Mouse (Mus musculus): ENCODE results near the gene Qrsl1. TPM values are rescaled to one million over a fixed set of nuclear protein-coding genes. Genes with fewer than 3 reads are reported as not detected.
"Not testable (repeated sequence)": the region's sequence is repeated elsewhere in the genome, so short reads cannot be mapped to it uniquely, and the experiment has no call there.

The Qrsl1 gene
- 6.3 and 16.7 TPM in 2 replicates for total RNA-seq (2014; fragmentation: Nextera tagmentation)
- total RNA-seq (2017), result 8.2 and 8.7 TPM in 2 replicates
- 1.7 and 2.8 TPM in 2 replicates for polyA plus RNA-seq (2012)

GRCm38 (mm10) chr10:43901578-43902194, at the start of gene Qrsl1, which contains the start of gene Rtn4ip1:
Qrsl1 (minus strand) TSS chr10:43901745.
Rtn4ip1 (plus strand) TSS chr10:43901807.
- ATAC-seq (ENCODE audit: extremely low read depth, insufficient number of reproducible peaks, low FRiP score, poor library complexity, severe bottlenecking) (peak; percentile 57; the same call in 1 of the 2 replicates), DNase-seq (ENCODE audit: low spot score) (peak; percentile 61)
- H3K27me3 ChIP-seq (ENCODE audit: insufficient read depth, low read length), result no peaks in the 10 kb centered on the region
- TF ChIP-seq TAL1 (conservative IDR thresholded peaks at IDR 0.05; ENCODE audit: low read depth, low read length) (no peak), POLR2AphosphoS5 (IDR thresholded peaks at IDR 0.05; ENCODE audit: insufficient replicate concordance, low read depth, low read length) (no peak), GATA2 (IDR thresholded peaks at IDR 0.05; ENCODE audit: borderline replicate concordance, low read depth, low read length) (no peak)
- no peaks in the 10 kb centered on the region for H3K9me3 ChIP-seq (replicated peaks)
- H3K36me3 ChIP-seq (replicated peaks), result peaks cover 25% of the 10 kb centered on the region
- peak within 1 kb of the TSS; percentile 77 for H3K4me3 ChIP-seq (ENCODE audit: low read depth, low read length)
- peaks cover 7% of the 10 kb centered on the region for H3K4me1 ChIP-seq (ENCODE audit: insufficient read depth, low read depth, low read length)

GRCm38 (mm10) chr10:43945435-43945834, 43.9 kb upstream of the Qrsl1 start:
- Histone ChIP-seq H3K36me3 (replicated peaks) (peaks cover 93% of the 10 kb centered on the region), H3K4me1 (ENCODE audit: insufficient read depth, low read depth, low read length) (no peaks in the 10 kb centered on the region), H3K9me3 (replicated peaks) (no peaks in the 10 kb centered on the region), H3K4me3 (ENCODE audit: low read depth, low read length) (no peak overlapping the region), H3K27me3 (ENCODE audit: insufficient read depth, low read length) (no peaks in the 10 kb centered on the region)
- no peak for DNase-seq (ENCODE audit: low spot score)
- no peak for ATAC-seq (ENCODE audit: extremely low read depth, insufficient number of reproducible peaks, low FRiP score, poor library complexity, severe bottlenecking)
- TF ChIP-seq POLR2AphosphoS5 (IDR thresholded peaks at IDR 0.05; ENCODE audit: insufficient replicate concordance, low read depth, low read length) (no peak), CTCF (IDR thresholded peaks at IDR 0.05; ENCODE audit: low read depth, low read length) (no peak), GATA2 (IDR thresholded peaks at IDR 0.05; ENCODE audit: borderline replicate concordance, low read depth, low read length) (no peak), TAL1 (conservative IDR thresholded peaks at IDR 0.05; ENCODE audit: low read depth, low read length) (no peak), GATA1 (IDR thresholded peaks at IDR 0.05; ENCODE audit: borderline replicate concordance, low read length) (no peak)

GRCm38 (mm10) chr10:43943736-43944135, 42.2 kb upstream of the Qrsl1 start:
- H3K4me1 ChIP-seq (ENCODE audit: insufficient read depth, low read depth, low read length), result no peaks in the 10 kb centered on the region
- DNase-seq (ENCODE audit: low spot score), result no peak
- H3K27me3 ChIP-seq (ENCODE audit: insufficient read depth, low read length), result no peaks in the 10 kb centered on the region
- no peak for ATAC-seq (ENCODE audit: extremely low read depth, insufficient number of reproducible peaks, low FRiP score, poor library complexity, severe bottlenecking)
- no peaks in the 10 kb centered on the region for H3K9me3 ChIP-seq (replicated peaks)
- H3K36me3 ChIP-seq (replicated peaks), result peaks cover 90% of the 10 kb centered on the region
- no peak overlapping the region for H3K4me3 ChIP-seq (ENCODE audit: low read depth, low read length)
- TF ChIP-seq GATA2 (IDR thresholded peaks at IDR 0.05; ENCODE audit: borderline replicate concordance, low read depth, low read length) (no peak), POLR2AphosphoS5 (IDR thresholded peaks at IDR 0.05; ENCODE audit: insufficient replicate concordance, low read depth, low read length) (no peak), CTCF (IDR thresholded peaks at IDR 0.05; ENCODE audit: low read depth, low read length) (no peak)

GRCm38 (mm10) chr10:43939136-43939662, 37.7 kb upstream of the Qrsl1 start:
- no peak for ATAC-seq (ENCODE audit: extremely low read depth, insufficient number of reproducible peaks, low FRiP score, poor library complexity, severe bottlenecking)
- no peaks in the 10 kb centered on the region for H3K4me1 ChIP-seq (ENCODE audit: insufficient read depth, low read depth, low read length)
- H3K36me3 ChIP-seq (replicated peaks), result peaks cover 82% of the 10 kb centered on the region

GRCm38 (mm10) chr10:43928596-43928995, 27.1 kb upstream of the Qrsl1 start:
- Histone ChIP-seq H3K4me3 (ENCODE audit: low read depth, low read length) (no peak overlapping the region), H3K36me3 (replicated peaks) (peaks cover 77% of the 10 kb centered on the region), H3K9me3 (replicated peaks) (no peaks in the 10 kb centered on the region), H3K27me3 (ENCODE audit: insufficient read depth, low read length) (no peaks in the 10 kb centered on the region), H3K4me1 (ENCODE audit: insufficient read depth, low read depth, low read length) (no peaks in the 10 kb centered on the region)
- no peak for ATAC-seq (ENCODE audit: extremely low read depth, insufficient number of reproducible peaks, low FRiP score, poor library complexity, severe bottlenecking)
- no peak for DNase-seq (ENCODE audit: low spot score)
- no peak for TF ChIP-seq POLR2AphosphoS5 (IDR thresholded peaks at IDR 0.05; ENCODE audit: insufficient replicate concordance, low read depth, low read length)
- TF ChIP-seq CTCF (IDR thresholded peaks at IDR 0.05; ENCODE audit: low read depth, low read length), result no peak
- no peak for TF ChIP-seq TAL1 (conservative IDR thresholded peaks at IDR 0.05; ENCODE audit: low read depth, low read length)

More at GRCm38 (mm10) chr10:43939136-43939662, 37.7 kb upstream of the Qrsl1 start:
- no peak for DNase-seq (ENCODE audit: low spot score)
- H3K9me3 ChIP-seq (replicated peaks), result no peaks in the 10 kb centered on the region
- TF ChIP-seq POLR2AphosphoS5 (IDR thresholded peaks at IDR 0.05; ENCODE audit: insufficient replicate concordance, low read depth, low read length) (no peak), GATA2 (IDR thresholded peaks at IDR 0.05; ENCODE audit: borderline replicate concordance, low read depth, low read length) (no peak), CTCF (IDR thresholded peaks at IDR 0.05; ENCODE audit: low read depth, low read length) (no peak), GATA1 (IDR thresholded peaks at IDR 0.05; ENCODE audit: borderline replicate concordance, low read length) (no peak), TAL1 (conservative IDR thresholded peaks at IDR 0.05; ENCODE audit: low read depth, low read length) (no peak)
- H3K27me3 ChIP-seq (ENCODE audit: insufficient read depth, low read length), result no peaks in the 10 kb centered on the region
- H3K4me3 ChIP-seq (ENCODE audit: low read depth, low read length), result no peak overlapping the region

GRCm38 (mm10) chr10:43927736-43928135, 26.2 kb upstream of the Qrsl1 start:
- no peak for DNase-seq (ENCODE audit: low spot score)

GRCm38 (mm10) chr10:43925776-43926175, 24.2 kb upstream of the Qrsl1 start:
- not testable (repeated sequence) for H3K4me1 ChIP-seq (ENCODE audit: insufficient read depth, low read depth, low read length); H3K27me3 ChIP-seq (ENCODE audit: insufficient read depth, low read length); H3K9me3 ChIP-seq (replicated peaks); DNase-seq (ENCODE audit: low spot score); H3K4me3 ChIP-seq (ENCODE audit: low read depth, low read length); ATAC-seq (ENCODE audit: extremely low read depth, insufficient number of reproducible peaks, low FRiP score, poor library complexity, severe bottlenecking)
- peaks cover 73% of the 10 kb centered on the region for H3K36me3 ChIP-seq (replicated peaks)

More at GRCm38 (mm10) chr10:43927736-43928135, 26.2 kb upstream of the Qrsl1 start:
- Histone ChIP-seq H3K9me3 (replicated peaks) (no peaks in the 10 kb centered on the region), H3K36me3 (replicated peaks) (peaks cover 75% of the 10 kb centered on the region), H3K27me3 (ENCODE audit: insufficient read depth, low read length) (no peaks in the 10 kb centered on the region), H3K4me1 (ENCODE audit: insufficient read depth, low read depth, low read length) (no peaks in the 10 kb centered on the region), H3K4me3 (ENCODE audit: low read depth, low read length) (no peak overlapping the region)
- TF ChIP-seq CTCF (IDR thresholded peaks at IDR 0.05; ENCODE audit: low read depth, low read length) (no peak), GATA2 (IDR thresholded peaks at IDR 0.05; ENCODE audit: borderline replicate concordance, low read depth, low read length) (no peak), POLR2AphosphoS5 (IDR thresholded peaks at IDR 0.05; ENCODE audit: insufficient replicate concordance, low read depth, low read length) (no peak), TAL1 (conservative IDR thresholded peaks at IDR 0.05; ENCODE audit: low read depth, low read length) (no peak), GATA1 (IDR thresholded peaks at IDR 0.05; ENCODE audit: borderline replicate concordance, low read length) (no peak)
- ATAC-seq (ENCODE audit: extremely low read depth, insufficient number of reproducible peaks, low FRiP score, poor library complexity, severe bottlenecking), result no peak
